Mouse (Mus musculus) midbrain, embryonic 10.5 days (tissue): ENCODE data around the gene Gm20388. TPM values are rescaled to one million over a fixed set of nuclear protein-coding genes. Genes with fewer than 3 reads are reported as not detected.

ENCODE experiments used
- DNase-seq: peaks from one replicate; pipeline ENCODE4 v3.0.0-alpha.2; 2017; ENCODE audit warnings: low spot score
- H3K27ac ChIP-seq: fragments of 300-500 bp; sonication (generic); replicated peaks from 2 replicates; pipeline ENCODE4 v1.5.1; 2016; ENCODE audit warnings: mild to moderate bottlenecking
- H3K27me3 ChIP-seq: fragments of 300-500 bp; sonication (generic); 2 replicates; pipeline ENCODE4 v1.6.1; 2016; ENCODE audit warnings: low read depth, mild to moderate bottlenecking; ENCODE audit not compliant: poor library complexity, severe bottlenecking
- H3K36me3 ChIP-seq: fragments of 300-500 bp; sonication (generic); 2 replicates; pipeline ENCODE4 v1.6.1; 2016; ENCODE audit warnings: mild to moderate bottlenecking, moderate library complexity
- H3K4me1 ChIP-seq: fragments of 300-500 bp; sonication (generic); 2 replicates; pipeline ENCODE4 v1.6.1; 2016
- H3K4me3 ChIP-seq: fragments of 300-500 bp; sonication (generic); 2 replicates; pipeline ENCODE4 v1.5.1; 2016; ENCODE audit warnings: mild to moderate bottlenecking, moderate library complexity
- H3K9me3 ChIP-seq: fragments of 300-500 bp; sonication (generic); replicated peaks from 2 replicates; pipeline ENCODE4 v1.6.1; 2016; ENCODE audit warnings: mild to moderate bottlenecking
- WGBS: fragments of 180-500 bp; shearing (Covaris S2); methylation state at CpG from one replicate; pipeline ENCODE4 v1.1.7; 2016; 5-methylcytosine and 5-hydroxymethylcytosine counted together
- polyA plus RNA-seq: library from polyadenylated mRNA; unstranded; fragments of >200 nt; fragmentation: Nextera tagmentation; extraction: Ambion mirVana; gene quantifications from 2 replicates; pipeline ENCODE4 v1.2.1, GENCODE M21; 2016

Gene Gm20388
- polyA plus RNA-seq, 1 experiment from 2014 or later, result 7.1 TPM

DNA sequence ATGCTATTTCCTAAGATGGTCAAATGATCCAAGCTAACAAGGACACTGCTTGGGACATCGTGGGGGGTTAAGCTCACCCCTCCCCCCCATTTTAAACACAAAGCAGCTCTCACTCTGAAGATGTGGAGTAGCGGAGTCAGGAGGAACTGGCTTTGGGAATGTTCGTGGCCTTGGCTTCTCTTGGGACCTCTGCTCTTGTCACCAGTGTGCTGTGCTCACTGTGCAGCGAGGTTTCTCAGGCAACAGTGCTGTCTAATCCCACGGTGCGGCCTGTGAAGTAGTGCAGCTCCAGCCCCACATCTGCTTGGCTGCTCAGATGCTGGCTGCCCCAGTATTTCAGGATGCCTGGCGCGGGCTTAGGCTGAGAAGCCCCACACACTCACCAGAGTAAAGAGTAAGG, 746.8 kb downstream of the Gm20388 start:
- Histone ChIP-seq H3K4me3 (no peak overlapping the region), H3K27me3 (no peaks in the 10 kb centered on the region), H3K27ac (no peak overlapping the region), H3K9me3 (no peaks in the 10 kb centered on the region), H3K36me3 (peaks cover 81% of the 10 kb centered on the region), H3K4me1 (peaks cover 3% of the 10 kb centered on the region; the same call in 1 of the 2 replicates)
- no peak for DNase-seq
- 93% methylated on average over 8 of the region's 8 CpGs for WGBS

DNA sequence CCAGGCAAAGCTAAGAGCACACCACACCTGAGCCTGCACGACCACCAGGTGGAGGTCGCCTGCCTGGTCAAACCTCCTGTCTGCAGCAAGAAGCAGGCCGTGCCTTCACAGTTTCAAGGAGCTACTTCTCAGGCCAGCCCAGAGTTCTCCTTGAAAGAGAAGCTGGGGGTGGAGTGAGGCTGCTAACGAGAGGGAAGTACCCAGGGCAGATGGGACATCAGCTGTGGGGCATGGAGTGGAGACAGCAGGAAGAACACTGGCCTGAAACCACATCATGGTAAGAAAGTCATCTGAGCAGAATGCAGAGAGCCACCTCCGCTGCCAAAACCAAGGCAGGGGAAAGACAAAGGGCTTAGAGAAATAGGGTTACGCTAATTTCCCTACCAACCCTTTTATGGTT, 753.9 kb downstream of the Gm20388 start:
- H3K4me3 ChIP-seq, result no peak overlapping the region
- no peaks in the 10 kb centered on the region for H3K9me3 ChIP-seq
- no peak for DNase-seq
- peaks cover 47% of the 10 kb centered on the region for H3K4me1 ChIP-seq
- no peak overlapping the region for H3K27ac ChIP-seq
- peaks cover 42% of the 10 kb centered on the region for H3K36me3 ChIP-seq
- no peaks in the 10 kb centered on the region for H3K27me3 ChIP-seq
- 90% methylated on average over 6 of the region's 6 CpGs for WGBS

GRCm38 (mm10) chr8:120665726-120666455, 755.2 kb downstream of the Gm20388 start:
- no peaks in the 10 kb centered on the region for H3K27me3 ChIP-seq
- peaks cover 58% of the 10 kb centered on the region for H3K4me1 ChIP-seq
- H3K4me3 ChIP-seq, result peak overlapping the region; percentile 98
- H3K9me3 ChIP-seq, result no peaks in the 10 kb centered on the region
- peaks cover 42% of the 10 kb centered on the region for H3K36me3 ChIP-seq
- 80% methylated on average over 3 of the region's 3 CpGs for WGBS
- no peak overlapping the region; the same call in 1 of the 2 replicates for H3K27ac ChIP-seq
- no peak for DNase-seq

- H3K36me3 ChIP-seq, result peaks cover 51% of the 10 kb centered on the region
- H3K27me3 ChIP-seq, result no peaks in the 10 kb centered on the region
- peak overlapping the region; percentile 98 for H3K4me3 ChIP-seq
- H3K4me1 ChIP-seq, result peaks cover 69% of the 10 kb centered on the region
- WGBS, result 1% methylated on average over 17 of the region's 17 CpGs
- no peak for DNase-seq
- no peaks in the 10 kb centered on the region for H3K9me3 ChIP-seq
- peak overlapping the region; percentile 92 for H3K27ac ChIP-seq
These were observed 756.3 kb downstream of the Gm20388 start for GRCm38 (mm10) chr8:120666807-120667470.

DNA sequence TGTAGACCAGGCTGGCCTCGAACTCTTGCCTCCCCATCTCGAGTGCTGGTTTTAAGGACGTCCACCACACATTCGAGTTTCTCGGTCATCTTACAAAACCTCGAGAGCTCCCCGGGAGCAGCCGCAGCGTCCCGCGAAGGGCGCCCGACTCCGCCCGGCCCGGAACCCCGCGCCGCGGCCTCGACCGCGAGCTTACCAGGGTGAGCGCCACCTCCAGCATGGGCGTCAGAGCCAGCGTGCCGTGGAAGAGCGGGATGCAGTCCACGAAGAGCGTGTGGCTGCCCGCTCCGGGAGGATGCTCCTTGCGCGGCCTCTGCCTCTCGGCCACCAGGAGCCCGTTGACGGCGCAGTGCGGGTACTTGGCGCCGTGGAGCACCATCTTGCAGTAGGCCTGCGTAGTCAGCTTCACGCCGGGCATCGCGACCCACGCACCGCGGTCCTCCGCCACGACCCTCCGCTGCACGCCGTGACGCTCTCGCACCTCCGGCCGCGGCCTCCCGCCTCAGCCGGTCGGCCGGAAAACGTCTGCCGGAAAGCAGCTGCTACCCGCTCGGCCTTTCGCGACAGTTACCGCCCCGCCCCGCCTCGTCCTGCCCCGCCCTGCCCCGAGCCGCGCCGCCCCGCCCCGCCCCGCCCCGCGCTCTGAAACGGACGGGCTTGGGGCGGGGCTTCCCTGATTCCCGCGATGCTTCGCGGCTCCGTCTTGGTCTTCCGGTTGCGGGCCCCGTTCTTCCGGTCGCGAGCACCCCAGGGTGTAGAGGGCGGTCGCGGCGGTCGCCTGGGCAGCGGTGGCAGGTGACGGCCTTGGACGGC, 757.1 kb downstream of the Gm20388 start, which contains the start of the genes Gm27021 and Cox4i1:
TSS of gene Gm27021 (minus strand) at position 519 of the 813 bp plus-strand sequence.
TSS of gene Cox4i1 (plus strand) at position 662 of the 813 bp plus-strand sequence.
- Histone ChIP-seq H3K27me3 (no peaks in the 10 kb centered on the region), H3K27ac (peak within 1 kb of the TSS; percentile 92), H3K4me1 (peaks cover 71% of the 10 kb centered on the region), H3K36me3 (peaks cover 59% of the 10 kb centered on the region), H3K4me3 (peak within 1 kb of the TSS; percentile 98), H3K9me3 (no peaks in the 10 kb centered on the region)
- WGBS, result under 1% methylated on average over 102 of the region's 105 CpGs
- peak; percentile 97 for DNase-seq

DNA sequence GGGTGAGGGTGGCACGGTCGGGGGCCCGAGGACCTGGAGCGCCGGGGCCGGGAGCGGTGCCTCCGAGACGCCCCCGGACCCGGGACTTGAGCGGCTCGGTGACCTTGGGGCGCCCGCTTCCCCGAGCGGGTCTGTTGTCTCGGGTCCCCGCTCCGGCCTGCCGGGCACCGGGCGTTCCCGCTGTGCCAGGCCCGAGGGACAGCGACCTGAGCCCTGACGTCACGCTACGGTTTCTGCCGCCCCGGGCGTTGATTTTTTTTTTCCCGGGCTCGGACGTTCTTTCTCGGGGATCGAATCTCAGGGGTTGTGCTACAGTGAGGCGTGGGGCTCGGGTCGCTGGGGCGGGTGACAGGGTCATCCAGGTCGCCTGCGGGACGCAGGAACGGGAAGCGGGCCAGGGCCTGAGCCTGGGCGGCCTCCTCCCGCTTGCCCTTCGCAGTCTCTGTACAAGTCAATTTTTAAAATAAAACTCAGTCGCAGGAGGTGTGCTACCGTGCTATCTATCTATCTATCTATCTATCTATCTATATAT, 757.8 kb downstream of the Gm20388 start, which contains the start of gene Emc8:
TSS of gene Emc8 (minus strand) at position 200 of the 532 bp plus-strand sequence.
- Histone ChIP-seq H3K4me1 (peaks cover 71% of the 10 kb centered on the region), H3K27me3 (no peaks in the 10 kb centered on the region), H3K9me3 (no peaks in the 10 kb centered on the region), H3K27ac (peak within 1 kb of the TSS; percentile 92), H3K36me3 (peaks cover 62% of the 10 kb centered on the region), H3K4me3 (peak within 1 kb of the TSS; percentile 98)
- under 1% methylated on average over 51 of the region's 51 CpGs for WGBS
- no peak for DNase-seq

DNA sequence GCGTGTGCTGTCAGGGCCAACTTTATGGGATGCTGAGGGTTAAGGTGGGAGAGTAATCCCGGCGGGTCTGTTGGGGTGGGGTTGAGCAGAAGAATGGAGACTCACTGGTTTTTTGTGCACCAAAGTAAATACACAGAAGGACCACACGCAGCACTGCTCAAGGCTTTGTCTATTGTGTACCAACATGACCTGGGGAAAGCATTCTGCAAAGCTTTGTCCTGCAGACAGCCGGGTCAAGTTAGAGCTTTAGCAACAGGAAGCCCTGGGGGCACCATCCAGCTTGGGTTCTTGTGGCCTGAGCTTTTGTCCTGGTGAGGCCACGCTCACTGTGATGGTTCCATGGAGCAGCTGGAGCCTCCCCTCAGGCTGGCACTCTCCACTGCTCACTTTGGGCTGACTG, 761.1 kb downstream of the Gm20388 start:
- no peaks in the 10 kb centered on the region for H3K27me3 ChIP-seq
- H3K4me1 ChIP-seq, result peaks cover 43% of the 10 kb centered on the region
- no peak for DNase-seq
- 69% methylated on average over 6 of the region's 6 CpGs for WGBS
- H3K36me3 ChIP-seq, result peaks cover 57% of the 10 kb centered on the region
- no peak overlapping the region for H3K27ac ChIP-seq
- H3K4me3 ChIP-seq, result no peak overlapping the region
- H3K9me3 ChIP-seq, result no peaks in the 10 kb centered on the region

- DNase-seq, result no peak
- peaks cover 37% of the 10 kb centered on the region for H3K4me1 ChIP-seq
- H3K27me3 ChIP-seq, result no peaks in the 10 kb centered on the region
- H3K27ac ChIP-seq, result no peak overlapping the region
- 93% methylated on average over 16 of the region's 16 CpGs for WGBS
- no peak overlapping the region for H3K4me3 ChIP-seq
- H3K36me3 ChIP-seq, result peaks cover 57% of the 10 kb centered on the region
- H3K9me3 ChIP-seq, result no peaks in the 10 kb centered on the region
These were observed 762.1 kb downstream of the Gm20388 start for GRCm38 (mm10) chr8:120672626-120673229.

GRCm38 (mm10) chr8:120673298-120673697, 762.7 kb downstream of the Gm20388 start:
- Histone ChIP-seq H3K27ac (no peak overlapping the region), H3K4me3 (no peak overlapping the region), H3K9me3 (no peaks in the 10 kb centered on the region), H3K36me3 (peaks cover 57% of the 10 kb centered on the region), H3K4me1 (peaks cover 35% of the 10 kb centered on the region), H3K27me3 (no peaks in the 10 kb centered on the region)
- no peak for DNase-seq
- WGBS, result 99% methylated on average over 7 of the region's 7 CpGs

DNA sequence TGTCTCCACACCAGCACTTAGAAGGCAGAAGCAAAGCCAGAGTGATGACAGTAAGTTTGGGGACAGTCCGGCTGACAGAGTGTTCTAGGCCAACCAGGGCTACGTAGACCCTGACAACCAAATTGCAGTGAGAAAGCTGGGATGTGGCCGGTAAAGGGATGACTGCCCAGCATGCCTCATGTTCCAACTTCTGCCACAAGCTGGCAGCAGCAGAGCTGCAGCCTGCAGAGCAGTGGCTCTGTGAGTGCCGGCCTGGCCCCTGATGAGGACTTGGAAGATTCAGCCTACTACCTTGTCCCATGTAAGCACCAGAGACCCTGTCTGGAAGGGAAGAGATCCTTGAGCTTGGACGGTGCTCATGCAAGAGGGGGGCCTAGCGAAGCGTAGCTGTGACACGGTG, 765.1 kb downstream of the Gm20388 start:
- WGBS, result 77% methylated on average over 8 of the region's 8 CpGs

GRCm38 (mm10) chr8:120678447-120678846, 767.8 kb downstream of the Gm20388 start:
- H3K4me1 ChIP-seq, result peaks cover 3% of the 10 kb centered on the region; the same call in 1 of the 2 replicates
- no peak overlapping the region for H3K27ac ChIP-seq
- WGBS, result 16% methylated on average over 10 of the region's 10 CpGs
- H3K27me3 ChIP-seq, result peaks cover 22% of the 10 kb centered on the region; the same call in 1 of the 2 replicates
- DNase-seq, result peak; percentile 83
- H3K4me3 ChIP-seq, result no peak overlapping the region
- H3K9me3 ChIP-seq, result no peaks in the 10 kb centered on the region
- H3K36me3 ChIP-seq, result peaks cover 18% of the 10 kb centered on the region

More for the DNA sequence above, 765.1 kb downstream of the Gm20388 start:
- Histone ChIP-seq H3K9me3 (no peaks in the 10 kb centered on the region), H3K4me1 (peaks cover 18% of the 10 kb centered on the region), H3K4me3 (no peak overlapping the region), H3K36me3 (peaks cover 45% of the 10 kb centered on the region), H3K27ac (no peak overlapping the region), H3K27me3 (0 out of 2 replicates have a peak, but pooled peaks cover 9% of the 10 kb centered on the region)
- no peak for DNase-seq
